Mouse (Mus musculus) kidney, embryonic 16.5 days (tissue): ENCODE data around the gene Tln1. TPM values are rescaled to one million over a fixed set of nuclear protein-coding genes. Genes with fewer than 3 reads are reported as not detected.

ENCODE experiments used
- ATAC-seq: fragments of 200-750 bp; cut with Nextera tagmentation; 2 replicates; pipeline ENCODE4 v1.8.0; 2017; ENCODE audit warnings: moderate TSS enrichment; ENCODE audit not compliant: low FRiP score, low TSS enrichment
- H3K27ac ChIP-seq: fragments of 300-500 bp; sonication (generic); 2 replicates; pipeline ENCODE4 v1.5.1; 2014; ENCODE audit warnings: low read length
- H3K27me3 ChIP-seq: fragments of 300-500 bp; sonication (generic); 2 replicates; pipeline ENCODE4 v1.6.1; 2014; ENCODE audit warnings: low read length, control low read depth, mixed read lengths; ENCODE audit not compliant: insufficient read depth
- H3K36me3 ChIP-seq: fragments of 300-500 bp; sonication (generic); 2 replicates; pipeline ENCODE4 v1.6.1; 2014; ENCODE audit warnings: low read length, control low read depth, mixed read lengths; ENCODE audit not compliant: insufficient read depth
- H3K4me1 ChIP-seq: fragments of 300-500 bp; sonication (generic); 2 replicates; pipeline ENCODE4 v1.6.1; 2014; ENCODE audit warnings: low read length, control low read depth, mixed read lengths; ENCODE audit not compliant: insufficient read depth
- H3K4me2 ChIP-seq: fragments of 300-500 bp; sonication (generic); replicated peaks from 2 replicates; pipeline ENCODE4 v1.6.1; 2014; ENCODE audit warnings: low read depth, low read length
- H3K4me3 ChIP-seq: fragments of 300-500 bp; sonication (generic); 2 replicates; pipeline ENCODE4 v1.5.1; 2014; ENCODE audit warnings: mild to moderate bottlenecking, low read length
- H3K9ac ChIP-seq: fragments of 300-500 bp; sonication (generic); replicated peaks from 2 replicates; pipeline ENCODE4 v1.6.1; 2014; ENCODE audit warnings: low read length
- H3K9me3 ChIP-seq: fragments of 300-500 bp; sonication (generic); 2 replicates; pipeline ENCODE4 v1.6.1; 2016; ENCODE audit warnings: low read length, control low read depth
- WGBS: fragments of 180-500 bp; shearing (Covaris S2); extraction: QIAGEN DNeasy Blood & Tissue Kit; methylation state at CpG from one replicate; pipeline ENCODE4 v1.1.7; 2014; 5-methylcytosine and 5-hydroxymethylcytosine counted together
- polyA plus RNA-seq: library from polyadenylated mRNA; unstranded; fragments of >200 nt; fragmentation: Nextera tagmentation; extraction: Ambion mirVana; gene quantifications from 2 replicates; pipeline ENCODE4 v1.2.1, GENCODE M21; 2015

Gene Tln1
- polyA plus RNA-seq, 1 experiment from 2014 or later: 66.5 TPM

DNA sequence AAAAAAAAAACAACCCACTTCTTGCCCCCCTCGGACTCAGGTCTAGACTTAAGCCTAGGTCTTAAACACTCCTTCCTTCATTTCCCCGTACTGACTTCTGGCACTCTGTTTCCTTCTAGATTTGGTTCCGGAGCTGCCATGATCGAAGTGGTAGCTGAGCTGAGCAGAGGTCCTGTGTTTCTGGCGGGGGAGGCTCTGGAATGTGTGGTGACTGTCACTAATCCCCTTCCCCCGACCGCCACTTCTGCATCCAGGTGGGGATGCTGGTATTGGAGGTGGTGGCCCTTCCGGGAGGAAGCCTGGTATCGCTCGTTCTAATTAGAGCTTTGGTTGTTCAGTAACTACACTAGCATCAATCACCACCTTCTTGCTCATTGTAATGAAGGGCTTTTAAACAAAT is 16.8 kb upstream of the Tln1 start:
- Histone ChIP-seq H3K36me3 (peaks cover 33% of the 10 kb centered on the region), H3K27ac (peak overlapping the region; percentile 93), H3K4me2 (peak overlapping the region; percentile 95), H3K4me3 (peak overlapping the region; percentile 92), H3K27me3 (no peaks in the 10 kb centered on the region), H3K9me3 (no peaks in the 10 kb centered on the region), H3K4me1 (peaks cover 34% of the 10 kb centered on the region), H3K9ac (peak overlapping the region; percentile 86)
- no peak for ATAC-seq
- 2% methylated on average over 10 of the region's 10 CpGs for WGBS

DNA sequence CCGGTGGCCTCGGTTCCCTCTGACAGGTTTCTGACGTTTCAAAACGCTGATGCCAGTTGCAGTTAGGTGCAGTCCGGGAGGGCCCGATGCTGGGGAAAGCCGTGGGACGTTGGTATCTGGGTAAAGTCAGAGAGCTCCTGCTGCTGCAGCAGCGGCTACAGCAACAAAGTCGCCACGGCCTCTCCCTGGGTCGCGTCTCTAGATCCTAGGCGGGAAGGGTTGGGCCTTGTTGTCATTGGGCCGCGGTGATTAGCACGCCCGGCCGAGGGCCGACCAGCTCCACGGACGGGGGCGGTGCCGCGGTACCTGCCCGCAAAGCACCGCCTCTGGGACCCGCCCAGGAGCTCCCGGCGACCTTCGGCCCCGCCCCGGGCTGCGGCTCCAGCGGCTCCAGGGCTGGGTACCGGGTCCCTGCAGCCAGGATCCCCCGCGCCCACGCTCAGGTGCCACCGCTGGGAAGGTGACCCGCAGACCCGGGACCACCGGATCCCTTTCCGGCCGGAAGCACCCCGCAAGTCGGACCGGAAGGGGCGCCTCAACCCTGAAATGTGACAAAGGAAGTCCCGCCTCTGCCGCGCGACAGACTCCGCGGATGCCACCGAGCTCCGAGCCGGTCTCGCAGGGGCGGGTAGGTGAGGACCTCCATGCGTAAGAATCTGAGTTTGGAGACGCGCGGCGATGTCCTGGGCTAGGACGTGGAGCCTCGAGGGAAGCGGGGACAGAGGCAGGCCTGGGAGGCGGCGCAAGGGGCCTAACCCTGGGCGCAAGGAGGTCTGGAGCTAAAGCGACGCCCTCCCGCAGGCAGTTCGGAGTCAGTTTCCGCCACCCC is 16.1 kb upstream of the Tln1 start, which contains the start of the genes Rgp1 and Gba2:
Rgp1 (plus strand) TSS at position 340 of the 829 bp plus-strand sequence.
Gba2 (minus strand) TSS at position 498 of the 829 bp plus-strand sequence.
- peaks cover 34% of the 10 kb centered on the region for H3K4me1 ChIP-seq
- peak within 1 kb of the TSS; percentile 92 for H3K4me3 ChIP-seq
- ATAC-seq: peak; percentile 97
- peaks cover 34% of the 10 kb centered on the region for H3K36me3 ChIP-seq
- peak within 1 kb of the TSS; percentile 93 for H3K27ac ChIP-seq
- H3K9ac ChIP-seq: peak within 1 kb of the TSS; percentile 86
- no peaks in the 10 kb centered on the region for H3K27me3 ChIP-seq
- H3K4me2 ChIP-seq: peak within 1 kb of the TSS; percentile 95
- under 1% methylated on average over 66 of the region's 76 CpGs for WGBS
- no peaks in the 10 kb centered on the region for H3K9me3 ChIP-seq

- Histone ChIP-seq H3K4me3 (peak overlapping the region; percentile 92), H3K4me2 (peak overlapping the region; percentile 95), H3K9me3 (no peaks in the 10 kb centered on the region), H3K9ac (peak overlapping the region; percentile 86), H3K4me1 (peaks cover 34% of the 10 kb centered on the region), H3K27ac (no peak overlapping the region), H3K27me3 (no peaks in the 10 kb centered on the region), H3K36me3 (peaks cover 29% of the 10 kb centered on the region)
- no peak for ATAC-seq
- 40% methylated on average over 8 of the region's 8 CpGs for WGBS
Measured at GRCm38 (mm10) chr4:43577237-43577881, 14.9 kb upstream of the Tln1 start.

DNA sequence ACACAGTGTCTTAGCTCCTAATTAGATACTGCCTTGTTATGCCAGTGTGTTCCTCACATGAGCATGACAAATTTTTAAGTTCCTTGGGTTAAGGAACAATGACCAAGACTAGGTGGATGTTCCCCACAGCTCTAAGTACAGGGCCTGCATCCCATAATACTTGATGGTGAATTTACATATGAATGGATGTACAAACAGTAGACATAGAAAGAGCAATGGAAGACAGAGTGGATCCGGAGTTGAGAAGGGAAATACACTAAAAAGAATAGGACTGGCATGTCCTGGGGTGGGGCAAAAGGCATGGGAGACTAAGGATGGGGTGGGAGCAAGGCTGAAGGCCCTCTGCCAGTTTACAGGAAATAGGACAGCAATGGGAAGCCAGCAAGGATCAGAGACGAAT is 12.9 kb upstream of the Tln1 start:
- peaks cover 34% of the 10 kb centered on the region for H3K4me1 ChIP-seq
- ATAC-seq: no peak
- peaks cover 28% of the 10 kb centered on the region for H3K36me3 ChIP-seq
- no peak overlapping the region for H3K4me3 ChIP-seq
- whole genome bisulfite sequencing: 69% methylated on average over 2 of the region's 2 CpGs
- H3K4me2 ChIP-seq: no peak overlapping the region
- H3K27ac ChIP-seq: no peak overlapping the region
- H3K9ac ChIP-seq: no peak overlapping the region
- no peaks in the 10 kb centered on the region for H3K27me3 ChIP-seq
- no peaks in the 10 kb centered on the region for H3K9me3 ChIP-seq

- peaks cover 46% of the 10 kb centered on the region for H3K36me3 ChIP-seq
- H3K4me2 ChIP-seq: no peak overlapping the region
- no peak for ATAC-seq
Measured at GRCm38 (mm10) chr4:43573561-43573960, 11.1 kb upstream of the Tln1 start.

DNA sequence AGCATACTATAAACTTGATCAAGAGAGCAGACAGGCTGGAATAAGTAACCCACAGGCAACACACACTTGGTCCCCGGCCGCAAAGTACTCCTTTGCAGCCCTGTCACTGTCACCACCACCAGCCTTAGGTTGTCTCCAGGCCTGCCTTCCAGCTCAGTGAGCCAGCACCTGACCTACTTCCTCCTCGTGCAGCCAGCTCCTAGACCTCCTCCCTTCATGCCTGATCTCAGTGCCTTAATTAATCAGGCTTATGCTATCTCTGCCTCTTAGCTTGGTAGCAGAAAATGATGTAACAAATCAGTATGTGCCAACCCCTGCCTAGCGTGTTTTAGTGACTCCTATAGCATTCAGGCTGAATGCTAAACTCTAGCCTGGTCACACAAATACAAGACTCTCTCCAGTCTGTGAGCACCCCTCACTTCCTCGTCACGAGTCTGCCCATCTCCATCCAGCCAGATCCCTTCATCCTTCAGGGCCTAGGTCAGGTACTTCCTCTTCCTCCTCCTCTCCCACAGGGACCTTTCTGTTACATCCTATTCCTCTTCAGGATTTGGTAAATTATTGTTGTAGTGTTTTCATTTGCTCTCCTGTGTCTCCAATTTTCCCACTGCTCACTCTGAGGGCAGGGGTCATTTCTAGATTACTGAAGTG is 9.0 kb upstream of the Tln1 start:
- H3K9me3 ChIP-seq: no peaks in the 10 kb centered on the region
- H3K36me3 ChIP-seq: peaks cover 66% of the 10 kb centered on the region
- no peak overlapping the region for H3K4me2 ChIP-seq
- H3K9ac ChIP-seq: no peak overlapping the region
- WGBS: 81% methylated on average over 6 of the region's 6 CpGs
- no peak overlapping the region for H3K4me3 ChIP-seq
- no peak for ATAC-seq
- peaks cover 11% of the 10 kb centered on the region for H3K4me1 ChIP-seq
- H3K27me3 ChIP-seq: no peaks in the 10 kb centered on the region
- no peak overlapping the region for H3K27ac ChIP-seq

More at GRCm38 (mm10) chr4:43573561-43573960, 11.1 kb upstream of the Tln1 start:
- Histone ChIP-seq H3K9me3 (no peaks in the 10 kb centered on the region), H3K4me1 (peaks cover 26% of the 10 kb centered on the region), H3K27ac (no peak overlapping the region), H3K27me3 (no peaks in the 10 kb centered on the region), H3K4me3 (no peak overlapping the region), H3K9ac (no peak overlapping the region)
- 90% methylated on average over 4 of the region's 4 CpGs for WGBS

DNA sequence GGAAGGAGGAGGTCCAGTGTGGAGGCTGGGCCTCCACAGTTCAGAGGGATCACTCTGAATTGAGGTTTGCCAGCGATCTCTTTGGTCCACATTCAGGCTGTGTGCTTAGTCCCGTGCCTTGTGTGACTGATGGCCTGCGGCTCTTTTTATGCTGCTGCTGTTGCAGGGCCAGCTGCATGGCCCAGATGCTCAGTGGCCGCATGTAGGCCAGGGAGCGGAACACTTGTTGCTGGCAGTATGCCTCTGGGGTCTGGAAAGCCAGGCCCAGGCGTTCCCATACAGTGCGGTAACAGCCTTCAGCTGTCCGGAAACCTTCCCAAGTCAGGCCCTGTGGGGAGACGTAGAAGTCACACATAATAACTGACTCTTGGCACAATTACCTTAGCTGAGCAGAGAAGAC is 4.6 kb upstream of the Tln1 start:
- H3K4me3 ChIP-seq: no peak overlapping the region
- 94% methylated on average over 9 of the region's 9 CpGs for WGBS
- no peaks in the 10 kb centered on the region for H3K27me3 ChIP-seq
- no peak overlapping the region for H3K4me2 ChIP-seq
- H3K9me3 ChIP-seq: no peaks in the 10 kb centered on the region
- H3K9ac ChIP-seq: no peak overlapping the region
- no peak overlapping the region for H3K27ac ChIP-seq
- peaks cover 74% of the 10 kb centered on the region for H3K36me3 ChIP-seq
- H3K4me1 ChIP-seq: peaks cover 13% of the 10 kb centered on the region
- ATAC-seq: no peak

DNA sequence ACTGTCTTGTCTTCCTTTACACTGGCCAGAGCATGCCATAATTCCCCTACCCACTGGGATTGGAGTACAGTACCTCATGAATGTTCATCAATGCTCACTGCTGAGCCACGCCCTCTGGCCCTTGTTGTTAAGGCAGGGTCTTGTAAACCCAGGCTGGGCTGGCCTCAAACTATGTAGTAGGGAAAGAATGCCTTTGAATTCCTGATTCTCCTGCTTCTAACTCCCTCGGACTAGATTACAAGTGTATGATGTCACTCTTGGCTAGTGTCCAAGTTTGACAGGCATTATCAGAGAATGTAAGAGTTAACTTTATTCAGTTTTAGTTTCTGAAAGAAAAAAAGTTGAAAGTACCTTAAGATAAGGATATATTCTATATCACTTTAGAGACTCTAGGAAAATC is 1.7 kb upstream of the Tln1 start:
- Histone ChIP-seq H3K9me3 (no peaks in the 10 kb centered on the region), H3K4me1 (peaks cover 33% of the 10 kb centered on the region), H3K27me3 (no peaks in the 10 kb centered on the region), H3K4me2 (no peak overlapping the region), H3K36me3 (peaks cover 45% of the 10 kb centered on the region), H3K27ac (no peak overlapping the region), H3K9ac (no peak overlapping the region), H3K4me3 (no peak overlapping the region)
- no peak for ATAC-seq
- WGBS: 46% methylated on average over 2 of the region's 2 CpGs

DNA sequence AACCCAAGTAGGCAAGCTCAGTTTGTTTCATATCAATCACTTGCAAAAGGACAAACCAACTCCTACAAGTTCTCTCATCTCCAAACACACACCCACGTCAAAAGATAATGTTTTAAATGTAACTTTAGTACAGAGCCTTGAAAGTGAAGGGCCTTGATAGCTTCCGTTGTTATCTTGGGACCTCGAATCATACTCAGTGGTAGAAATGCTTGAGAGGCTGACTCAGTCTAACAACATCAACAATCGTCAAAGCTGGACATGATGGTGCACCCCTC is 1.0 kb upstream of the Tln1 start:
- Histone ChIP-seq H3K4me3 (peak overlapping the region; percentile 82), H3K27ac (peak overlapping the region; percentile 100; the same call in 1 of the 2 replicates), H3K9me3 (no peaks in the 10 kb centered on the region), H3K9ac (peak overlapping the region; percentile 71), H3K4me1 (peaks cover 40% of the 10 kb centered on the region), H3K27me3 (no peaks in the 10 kb centered on the region), H3K36me3 (peaks cover 39% of the 10 kb centered on the region), H3K4me2 (peak overlapping the region; percentile 93)
- WGBS: 65% methylated on average over 4 of the region's 4 CpGs
- ATAC-seq: no peak
